Mouse (Mus musculus) neural tube, embryonic 11.5 days (tissue): ENCODE data around the gene Chdh. TPM values are rescaled to one million over a fixed set of nuclear protein-coding genes. Genes with fewer than 3 reads are reported as not detected.

Source experiments
- ATAC-seq: fragments of 200-750 bp; cut with Nextera tagmentation; 2 replicates; pipeline ENCODE4 v1.8.0; 2017; ENCODE audit warnings: moderate number of reproducible peaks, mild to moderate bottlenecking, moderate TSS enrichment, moderate library complexity; ENCODE audit not compliant: insufficient read depth, low FRiP score, low TSS enrichment
- DNase-seq: peaks from one replicate; pipeline ENCODE4 v3.0.0-alpha.2; 2015; ENCODE audit warnings: low spot score
- H3K27ac ChIP-seq: fragments of 300-500 bp; sonication (generic); 2 replicates; pipeline ENCODE4 v1.5.1; 2014; ENCODE audit warnings: low read depth, mild to moderate bottlenecking, low read length
- H3K27me3 ChIP-seq: fragments of 300-500 bp; sonication (generic); 2 replicates; pipeline ENCODE4 v1.6.1; 2014; ENCODE audit warnings: mild to moderate bottlenecking, low read length, mixed read lengths; ENCODE audit not compliant: control insufficient read depth, insufficient read depth
- H3K36me3 ChIP-seq: fragments of 300-500 bp; sonication (generic); 2 replicates; pipeline ENCODE4 v1.6.1; 2014; ENCODE audit warnings: mild to moderate bottlenecking, low read length, moderate library complexity, mixed read lengths; ENCODE audit not compliant: control insufficient read depth, insufficient read depth
- H3K4me1 ChIP-seq: fragments of 300-500 bp; sonication (generic); 2 replicates; pipeline ENCODE4 v1.6.1; 2014; ENCODE audit warnings: low read length, mixed read lengths; ENCODE audit not compliant: control insufficient read depth, insufficient read depth
- H3K4me2 ChIP-seq: fragments of 300-500 bp; sonication (generic); 2 replicates; pipeline ENCODE4 v1.6.1; 2014; ENCODE audit warnings: low read depth, mild to moderate bottlenecking, moderate library complexity
- H3K4me3 ChIP-seq: fragments of 300-500 bp; sonication (generic); 2 replicates; pipeline ENCODE4 v1.5.1; 2014; ENCODE audit warnings: low read depth, low read length
- H3K9ac ChIP-seq: fragments of 300-500 bp; sonication (generic); 2 replicates; pipeline ENCODE4 v1.6.1; 2014; ENCODE audit warnings: mild to moderate bottlenecking, low read length
- H3K9me3 ChIP-seq: fragments of 300-500 bp; sonication (generic); 2 replicates; pipeline ENCODE4 v1.6.1; 2016; ENCODE audit warnings: low read length; ENCODE audit not compliant: control insufficient read depth
- WGBS: fragments of 180-500 bp; shearing (Covaris S2); extraction: QIAGEN DNeasy Blood & Tissue Kit; methylation state at CpG from one replicate; pipeline ENCODE4 v1.1.7; 2014; 5-methylcytosine and 5-hydroxymethylcytosine counted together
- polyA plus RNA-seq: library from polyadenylated mRNA; unstranded; fragments of >200 nt; fragmentation: Nextera tagmentation; extraction: Ambion mirVana; gene quantifications from 2 replicates; pipeline ENCODE4 v1.2.1, GENCODE M21; 2014

The Chdh gene
- polyA plus RNA-seq, 1 experiment from 2014 or later, result not detected

GRCm38 (mm10) chr14:30039413-30039812 is 30.6 kb downstream of the Chdh start:
- Histone ChIP-seq H3K27me3 (no peaks in the 10 kb centered on the region), H3K9me3 (no peaks in the 10 kb centered on the region), H3K27ac (no peak overlapping the region), H3K4me2 (no peak overlapping the region), H3K4me1 (no peaks in the 10 kb centered on the region), H3K4me3 (no peak overlapping the region), H3K9ac (no peak overlapping the region), H3K36me3 (no peaks in the 10 kb centered on the region)
- DNase-seq (no peak), ATAC-seq (no peak)
- WGBS, result 88% methylated on average over 4 of the region's 4 CpGs

- H3K36me3 ChIP-seq, result no peaks in the 10 kb centered on the region
- no peak overlapping the region for H3K9ac ChIP-seq
- no peak overlapping the region for H3K4me3 ChIP-seq
- ATAC-seq, result no peak
- no peaks in the 10 kb centered on the region for H3K9me3 ChIP-seq
- H3K27ac ChIP-seq, result no peak overlapping the region
- no peak overlapping the region for H3K4me2 ChIP-seq
- no peaks in the 10 kb centered on the region for H3K4me1 ChIP-seq
- no peak for DNase-seq
- no peaks in the 10 kb centered on the region for H3K27me3 ChIP-seq
- WGBS, result 84% methylated on average over 9 of the region's 9 CpGs
These were observed 33.0 kb downstream of the Chdh start for GRCm38 (mm10) chr14:30041836-30042235.

GRCm38 (mm10) chr14:30043356-30043940 is 34.6 kb downstream of the Chdh start:
- 89% methylated on average over 7 of the region's 7 CpGs for WGBS
- no peaks in the 10 kb centered on the region for H3K36me3 ChIP-seq
- no peak overlapping the region for H3K27ac ChIP-seq
- DNase-seq, result no peak
- H3K9me3 ChIP-seq, result no peaks in the 10 kb centered on the region
- no peak overlapping the region for H3K4me2 ChIP-seq
- no peak overlapping the region for H3K4me3 ChIP-seq
- no peaks in the 10 kb centered on the region for H3K27me3 ChIP-seq
- H3K4me1 ChIP-seq, result no peaks in the 10 kb centered on the region
- H3K9ac ChIP-seq, result no peak overlapping the region
- no peak for ATAC-seq

GRCm38 (mm10) chr14:30045239-30045638 is 36.4 kb downstream of the Chdh start:
- WGBS, result 87% methylated on average over 10 of the region's 10 CpGs
- Histone ChIP-seq H3K9ac (no peak overlapping the region), H3K36me3 (no peaks in the 10 kb centered on the region), H3K4me3 (no peak overlapping the region), H3K4me1 (no peaks in the 10 kb centered on the region), H3K9me3 (no peaks in the 10 kb centered on the region), H3K27me3 (no peaks in the 10 kb centered on the region), H3K4me2 (no peak overlapping the region), H3K27ac (no peak overlapping the region)
- DNase-seq (no peak), ATAC-seq (no peak)

- H3K27ac ChIP-seq, result no peak overlapping the region
- DNase-seq (no peak), ATAC-seq (no peak)
- no peak overlapping the region for H3K9ac ChIP-seq
- H3K27me3 ChIP-seq, result no peaks in the 10 kb centered on the region
- no peaks in the 10 kb centered on the region for H3K9me3 ChIP-seq
- H3K4me2 ChIP-seq, result no peak overlapping the region
- no peaks in the 10 kb centered on the region for H3K4me1 ChIP-seq
- H3K4me3 ChIP-seq, result no peak overlapping the region
- no peaks in the 10 kb centered on the region for H3K36me3 ChIP-seq
- 86% methylated on average over 8 of the region's 8 CpGs for WGBS
These were observed 36.9 kb downstream of the Chdh start for GRCm38 (mm10) chr14:30045704-30046220.

GRCm38 (mm10) chr14:30046976-30047375 is 38.2 kb downstream of the Chdh start:
- ATAC-seq (no peak), DNase-seq (no peak)
- H3K36me3 ChIP-seq, result no peaks in the 10 kb centered on the region
- H3K27ac ChIP-seq, result no peak overlapping the region
- H3K4me2 ChIP-seq, result no peak overlapping the region
- no peaks in the 10 kb centered on the region for H3K27me3 ChIP-seq
- WGBS, result 81% methylated on average over 4 of the region's 4 CpGs
- no peak overlapping the region for H3K9ac ChIP-seq
- no peak overlapping the region for H3K4me3 ChIP-seq
- H3K9me3 ChIP-seq, result no peaks in the 10 kb centered on the region
- H3K4me1 ChIP-seq, result no peaks in the 10 kb centered on the region

GRCm38 (mm10) chr14:30048049-30048448 is 39.2 kb downstream of the Chdh start:
- H3K4me3 ChIP-seq, result no peak overlapping the region
- WGBS, result 89% methylated on average over 3 of the region's 3 CpGs
- ATAC-seq, result no peak

GRCm38 (mm10) chr14:30050280-30050679 is 41.5 kb downstream of the Chdh start:
- WGBS, result 87% methylated on average over 8 of the region's 8 CpGs

More at GRCm38 (mm10) chr14:30048049-30048448, 39.2 kb downstream of the Chdh start:
- no peaks in the 10 kb centered on the region for H3K36me3 ChIP-seq
- H3K9ac ChIP-seq, result no peak overlapping the region
- no peaks in the 10 kb centered on the region for H3K9me3 ChIP-seq
- H3K4me1 ChIP-seq, result no peaks in the 10 kb centered on the region
- H3K27ac ChIP-seq, result no peak overlapping the region
- no peak for DNase-seq
- H3K4me2 ChIP-seq, result no peak overlapping the region
- H3K27me3 ChIP-seq, result no peaks in the 10 kb centered on the region

GRCm38 (mm10) chr14:30054922-30055321 is 46.1 kb downstream of the Chdh start:
- Histone ChIP-seq H3K9me3 (no peaks in the 10 kb centered on the region), H3K36me3 (no peaks in the 10 kb centered on the region), H3K4me1 (no peaks in the 10 kb centered on the region), H3K4me3 (no peak overlapping the region), H3K9ac (no peak overlapping the region), H3K27me3 (no peaks in the 10 kb centered on the region), H3K27ac (no peak overlapping the region), H3K4me2 (no peak overlapping the region)
- 81% methylated on average over 7 of the region's 7 CpGs for WGBS
- no peak for DNase-seq
- ATAC-seq, result no peak

More at GRCm38 (mm10) chr14:30050280-30050679, 41.5 kb downstream of the Chdh start:
- no peaks in the 10 kb centered on the region for H3K36me3 ChIP-seq
- H3K9ac ChIP-seq, result no peak overlapping the region
- H3K4me2 ChIP-seq, result no peak overlapping the region
- no peaks in the 10 kb centered on the region for H3K9me3 ChIP-seq
- H3K27me3 ChIP-seq, result no peaks in the 10 kb centered on the region
- no peak overlapping the region for H3K27ac ChIP-seq
- ATAC-seq (no peak), DNase-seq (no peak)
- no peaks in the 10 kb centered on the region for H3K4me1 ChIP-seq
- no peak overlapping the region for H3K4me3 ChIP-seq
